Mouse (Mus musculus) liver, adult 2 months (tissue): Measurements from ENCODE around the gene Pard3. TPM values are rescaled to one million over a fixed set of nuclear protein-coding genes. Genes with fewer than 3 reads are reported as not detected.
A peak's percentile ranks its signal among the peaks of the same experiment; 100 is the strongest.

Source experiments
- DNase-seq: peaks from one replicate; pipeline ENCODE4 v3.0.0-alpha.2; 2011; ENCODE audit warnings: low read depth, low spot score; ENCODE audit errors: extremely low read depth
- H3K27ac ChIP-seq: fragments of 200-500 bp; replicated peaks from 2 replicates; pipeline ENCODE4 v1.5.1; 2012; ENCODE audit warnings: low read depth, mild to moderate bottlenecking, control low read depth, inconsistent platforms, low read length; ENCODE audit not compliant: insufficient read depth
- H3K27me3 ChIP-seq: fragments of 200-500 bp; 2 replicates; pipeline ENCODE4 v1.6.1; 2012; ENCODE audit warnings: mild to moderate bottlenecking, moderate library complexity, low read length, inconsistent platforms; ENCODE audit not compliant: control insufficient read depth, insufficient read depth
- H3K36me3 ChIP-seq: fragments of 200-500 bp; 2 replicates; pipeline ENCODE4 v1.6.1; 2012; ENCODE audit warnings: low read length, inconsistent platforms; ENCODE audit not compliant: control insufficient read depth, insufficient read depth
- H3K4me1 ChIP-seq: fragments of 200-500 bp; 2 replicates; pipeline ENCODE4 v1.6.1; 2011; ENCODE audit warnings: low read length; ENCODE audit not compliant: control insufficient read depth, insufficient read depth
- H3K4me3 ChIP-seq: fragments of 200-500 bp; 2 replicates; pipeline ENCODE4 v1.5.1; 2011; ENCODE audit warnings: low read depth, mild to moderate bottlenecking, control low read depth, low read length, moderate library complexity; ENCODE audit not compliant: insufficient read depth
- H3K79me2 ChIP-seq: fragments of 200-500 bp; 2 replicates; pipeline ENCODE4 v1.6.1; 2012; ENCODE audit warnings: inconsistent platforms, mild to moderate bottlenecking, low read length, moderate library complexity; ENCODE audit not compliant: control insufficient read depth, insufficient read depth
- H3K9ac ChIP-seq: fragments of 200-500 bp; 2 replicates; pipeline ENCODE4 v1.6.1; 2012; ENCODE audit warnings: low read depth, mild to moderate bottlenecking, control low read depth, inconsistent platforms, low read length
- CTCF ChIP-seq: fragments of 200-500 bp; IDR thresholded peaks from 2 replicates; pipeline ENCODE4 v1.5.1; 2011; ENCODE audit warnings: low read depth, low read length, control low read depth
- POLR2A ChIP-seq: fragments of 200-500 bp; IDR thresholded peaks from 2 replicates; pipeline ENCODE4 v1.6.1; 2011; ENCODE audit warnings: low read length, control low read depth; ENCODE audit not compliant: insufficient read depth; ENCODE audit errors: extremely low read depth
- WGBS: fragments of 180-500 bp; shearing (Covaris S2); methylation state at CpG from one replicate; pipeline ENCODE4 v1.1.7; 2018; 5-methylcytosine and 5-hydroxymethylcytosine counted together
- polyA plus RNA-seq: library from polyadenylated mRNA; depleted of rRNA; stranded (reverse); fragments of >200 nt; gene quantifications from 2 replicates; pipeline ENCODE4 v1.2.3, GENCODE M21; 2012
- total RNA-seq: library from RNA; depleted of rRNA; stranded (reverse); fragments of >200 nt; gene quantifications from 2 replicates; pipeline ENCODE4 v1.2.3, GENCODE M21; 2014

Gene Pard3
- total and polyA plus RNA-seq, 2 experiments: 47.4 to 61.4 TPM

GRCm38 (mm10) chr8:127143641-127144040 lies 79.9 kb downstream of the Pard3 start:
- H3K27ac ChIP-seq: no peak overlapping the region
- H3K9ac ChIP-seq: no peak overlapping the region
- DNase-seq: no peak
- no peaks in the 10 kb centered on the region for H3K27me3 ChIP-seq
- H3K4me3 ChIP-seq: no peak overlapping the region
- TF ChIP-seq CTCF: no peak
- no peak for TF ChIP-seq POLR2A
- H3K79me2 ChIP-seq: peaks cover 49% of the 10 kb centered on the region
- peaks cover 22% of the 10 kb centered on the region for H3K4me1 ChIP-seq
- 41% methylated on average over 7 of the region's 7 CpGs for WGBS
- H3K36me3 ChIP-seq: no peaks in the 10 kb centered on the region

GRCm38 (mm10) chr8:127144562-127144961 lies 80.9 kb downstream of the Pard3 start:
- no peak overlapping the region for H3K27ac ChIP-seq
- peaks cover 19% of the 10 kb centered on the region for H3K4me1 ChIP-seq
- no peak for TF ChIP-seq POLR2A
- no peak for TF ChIP-seq CTCF
- no peak overlapping the region for H3K9ac ChIP-seq
- H3K36me3 ChIP-seq: no peaks in the 10 kb centered on the region
- H3K27me3 ChIP-seq: no peaks in the 10 kb centered on the region
- 30% methylated on average over 4 of the region's 4 CpGs for WGBS
- peaks cover 51% of the 10 kb centered on the region for H3K79me2 ChIP-seq
- DNase-seq: no peak
- no peak overlapping the region for H3K4me3 ChIP-seq

- peaks cover 19% of the 10 kb centered on the region for H3K4me1 ChIP-seq
- TF ChIP-seq POLR2A (no peak), CTCF (peak; percentile 11; the same call in 1 of the 2 replicates)
- H3K4me3 ChIP-seq: no peak overlapping the region
- no peak for DNase-seq
- no peaks in the 10 kb centered on the region for H3K36me3 ChIP-seq
- 22% methylated on average over 4 of the region's 4 CpGs for WGBS
- no peaks in the 10 kb centered on the region for H3K27me3 ChIP-seq
- peaks cover 52% of the 10 kb centered on the region for H3K79me2 ChIP-seq
- H3K27ac ChIP-seq: no peak overlapping the region
- H3K9ac ChIP-seq: no peak overlapping the region
Observed at GRCm38 (mm10) chr8:127145135-127145534, 81.4 kb downstream of the Pard3 start.

GRCm38 (mm10) chr8:127146055-127146454 lies 82.4 kb downstream of the Pard3 start:
- 49% methylated on average over 4 of the region's 4 CpGs for WGBS
- H3K9ac ChIP-seq: no peak overlapping the region
- no peak overlapping the region for H3K27ac ChIP-seq
- peaks cover 54% of the 10 kb centered on the region for H3K79me2 ChIP-seq
- no peaks in the 10 kb centered on the region for H3K36me3 ChIP-seq
- no peaks in the 10 kb centered on the region for H3K27me3 ChIP-seq
- H3K4me3 ChIP-seq: no peak overlapping the region
- no peak for DNase-seq
- TF ChIP-seq CTCF (no peak), POLR2A (no peak)
- peaks cover 16% of the 10 kb centered on the region for H3K4me1 ChIP-seq

GRCm38 (mm10) chr8:127148821-127149220 lies 85.1 kb downstream of the Pard3 start:
- H3K4me1 ChIP-seq: peaks cover 16% of the 10 kb centered on the region
- H3K79me2 ChIP-seq: peaks cover 55% of the 10 kb centered on the region
- no peak for DNase-seq
- WGBS: 65% methylated on average over 7 of the region's 7 CpGs
- no peak overlapping the region for H3K9ac ChIP-seq
- H3K27ac ChIP-seq: no peak overlapping the region
- no peaks in the 10 kb centered on the region for H3K36me3 ChIP-seq
- H3K27me3 ChIP-seq: no peaks in the 10 kb centered on the region
- TF ChIP-seq POLR2A: no peak
- TF ChIP-seq CTCF: no peak
- no peak overlapping the region for H3K4me3 ChIP-seq

- Histone ChIP-seq H3K79me2 (peaks cover 52% of the 10 kb centered on the region), H3K9ac (no peak overlapping the region), H3K36me3 (no peaks in the 10 kb centered on the region), H3K4me1 (peaks cover 11% of the 10 kb centered on the region), H3K27ac (no peak overlapping the region), H3K4me3 (no peak overlapping the region), H3K27me3 (no peaks in the 10 kb centered on the region)
- no peak for DNase-seq
- TF ChIP-seq CTCF: no peak
- TF ChIP-seq POLR2A: no peak
- WGBS: 72% methylated on average over 4 of the region's 4 CpGs
Observed at GRCm38 (mm10) chr8:127150645-127151044, 87.0 kb downstream of the Pard3 start.
